Mouse (Mus musculus) bone marrow, adult 2 months (tissue): ENCODE measurements at regions not wholly inside any gene's neighbourhood (a gene's known extent, or its start where the extent isn't known, plus 50 kb on each side); places are given as distances from the start of the nearest gene placed in this dataset.

ENCODE experiments used
- CTCF ChIP-seq: fragments of 200-500 bp; IDR thresholded peaks from 2 replicates; pipeline ENCODE4 v1.5.1; 2011; ENCODE audit warnings: low read length, control low read depth; ENCODE audit not compliant: control insufficient read depth, insufficient read depth
- POLR2A ChIP-seq: fragments of 200-500 bp; IDR thresholded peaks from 2 replicates; pipeline ENCODE4 v1.6.1; 2011; ENCODE audit warnings: low read depth, mild to moderate bottlenecking, control low read depth, low read length, borderline replicate concordance; ENCODE audit not compliant: control insufficient read depth

GRCm38 (mm10) chr14:67993611-67994051 is 1300.5 kb downstream of the Synb start:
- TF ChIP-seq CTCF, result no peak
- no peak for TF ChIP-seq POLR2A
